Mouse (Mus musculus): ENCODE results near the gene Slc22a4.

GRCm38 (mm10) chr11:54026491-54027041 lies 1.3 kb downstream of the Slc22a4 start:
- TF ChIP-seq CTCF (IDR thresholded peaks at IDR 0.05; ENCODE audit: control insufficient read depth, insufficient read depth, insufficient read length) (no peak), MYOG (IDR thresholded peaks at IDR 0.05; ENCODE audit: control insufficient read depth, extremely low read depth, insufficient read length) (no peak), USF1 (IDR thresholded peaks at IDR 0.05; ENCODE audit: low read depth) (no peak), MAX (IDR thresholded peaks at IDR 0.05) (no peak)

All from C2C12 (cell line).